Mouse (Mus musculus) adipocyte (in vitro differentiated cells): Measurements from ENCODE around the gene Ntn4.

ENCODE experiments used
- DNase-seq: peaks from one replicate; pipeline ENCODE4 v3.0.0-alpha.2; 2016; ENCODE audit warnings: low spot score

The Ntn4 gene

GRCm38 (mm10) chr10:93730514-93730913 lies 90.0 kb downstream of the Ntn4 start:
- DNase-seq: no peak

DNA sequence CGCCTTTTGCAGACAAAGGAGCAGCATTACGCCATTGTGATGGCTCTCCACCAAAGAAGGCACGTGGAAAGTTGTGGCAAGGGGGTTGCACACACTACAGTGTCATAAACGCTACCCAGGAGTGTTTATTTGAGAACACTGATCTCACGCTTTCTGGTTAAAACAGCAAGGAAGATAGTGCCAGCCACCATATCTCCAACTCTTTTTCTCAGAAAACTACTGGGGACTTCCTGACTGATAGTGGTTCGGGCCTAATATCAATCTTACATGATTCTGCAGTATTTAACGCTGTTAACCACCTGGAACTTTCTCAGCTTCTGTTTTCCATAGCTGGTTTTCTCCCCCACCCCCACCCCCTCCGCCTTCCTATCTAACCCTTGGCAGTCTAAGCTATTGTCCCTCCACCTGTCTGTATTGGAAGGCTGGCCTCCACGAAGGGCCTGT lies 90.8 kb downstream of the Ntn4 start:
- no peak for DNase-seq

- peak; percentile 28 for DNase-seq
These were observed 95.7 kb downstream of the Ntn4 start for GRCm38 (mm10) chr10:93736114-93736645.

GRCm38 (mm10) chr10:93737080-93737479 lies 96.6 kb downstream of the Ntn4 start:
- DNase-seq: peak; percentile 11

- no peak for DNase-seq
These were observed 101.1 kb downstream of the Ntn4 start for GRCm38 (mm10) chr10:93741446-93742096.

- DNase-seq: no peak
These were observed 101.6 kb downstream of the Ntn4 start for GRCm38 (mm10) chr10:93742097-93742446.

DNA sequence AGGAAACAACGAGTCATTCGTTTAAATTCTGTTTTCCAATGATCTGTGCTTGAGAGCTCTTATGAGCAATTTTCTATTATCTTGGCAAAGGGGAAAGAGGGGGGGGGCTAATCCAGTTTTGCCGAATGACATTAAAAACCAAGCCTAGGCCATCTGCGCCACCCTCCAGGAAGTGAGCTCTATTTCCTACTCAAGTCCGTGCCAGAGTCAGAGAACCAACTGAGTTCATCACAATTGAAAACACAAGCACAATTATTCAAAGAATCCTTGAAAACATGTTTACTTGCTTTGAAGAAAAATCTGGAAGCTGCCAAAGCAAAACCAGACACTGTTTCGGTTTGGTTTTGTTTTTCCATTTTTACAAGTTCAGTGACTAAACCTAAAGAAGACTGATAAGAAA lies 102.1 kb downstream of the Ntn4 start:
- DNase-seq: no peak

DNA sequence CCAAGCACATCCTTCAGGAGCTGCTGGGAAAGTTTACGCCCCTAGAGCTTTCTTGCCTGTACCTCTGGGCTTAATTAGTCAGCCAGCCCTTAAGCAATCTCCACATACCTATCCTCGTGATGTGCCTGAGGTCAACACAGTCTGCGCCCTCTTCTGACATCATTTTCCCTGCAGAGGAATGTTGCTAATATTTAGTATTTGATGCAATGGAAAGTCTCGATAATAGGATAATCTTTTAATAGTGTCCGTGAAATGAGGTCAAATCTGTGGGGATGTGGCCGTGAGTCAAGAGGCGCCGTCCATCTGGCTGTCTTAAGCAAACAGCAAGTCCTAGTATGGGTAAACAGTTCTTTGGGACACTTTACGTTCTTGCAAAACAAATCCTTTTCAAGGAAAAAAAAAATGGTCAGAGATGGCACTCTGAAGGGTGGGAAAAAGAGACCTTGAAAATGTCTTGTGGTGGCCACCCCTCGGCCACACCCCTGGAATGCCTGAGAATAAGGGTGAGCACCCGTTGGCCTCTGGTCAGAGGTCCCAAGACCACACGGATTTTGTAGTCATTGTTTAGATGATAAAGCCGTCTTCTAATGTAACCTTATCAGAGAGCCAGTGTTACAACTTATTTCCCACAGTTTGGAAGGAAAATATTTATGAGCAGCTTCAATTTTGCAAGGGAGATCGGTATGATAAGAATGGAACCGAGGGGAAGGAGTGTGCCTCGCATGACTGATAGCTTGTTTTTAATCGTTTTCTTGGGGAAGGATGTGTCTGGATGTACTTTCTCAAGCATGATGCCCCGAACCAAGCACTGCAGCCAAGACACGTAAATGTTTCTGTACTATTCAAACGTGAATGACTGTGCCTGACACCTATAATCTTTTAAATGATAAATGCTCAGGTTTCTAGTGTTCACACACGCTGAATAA lies 109.0 kb downstream of the Ntn4 start:
- DNase-seq: no peak

DNA sequence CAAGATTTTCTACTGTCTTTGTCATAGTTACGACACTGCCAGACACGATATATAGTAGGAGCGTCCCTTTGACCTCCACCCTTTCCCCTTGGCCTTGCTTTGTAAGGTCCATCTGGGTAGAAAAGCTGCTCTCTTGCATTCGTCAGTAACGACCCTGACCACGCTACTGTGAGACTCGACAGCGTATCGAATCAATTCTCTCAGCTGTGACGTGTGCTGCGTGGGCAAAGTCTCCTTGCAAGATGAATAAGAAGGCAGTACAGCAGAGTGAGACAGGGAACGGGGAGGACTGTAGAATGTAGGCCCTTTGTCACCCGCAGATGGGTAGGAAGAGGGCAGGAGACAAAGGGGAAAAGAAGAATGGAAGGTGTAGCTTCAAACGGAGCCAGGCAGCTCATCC lies 110.8 kb downstream of the Ntn4 start:
- DNase-seq: no peak

DNA sequence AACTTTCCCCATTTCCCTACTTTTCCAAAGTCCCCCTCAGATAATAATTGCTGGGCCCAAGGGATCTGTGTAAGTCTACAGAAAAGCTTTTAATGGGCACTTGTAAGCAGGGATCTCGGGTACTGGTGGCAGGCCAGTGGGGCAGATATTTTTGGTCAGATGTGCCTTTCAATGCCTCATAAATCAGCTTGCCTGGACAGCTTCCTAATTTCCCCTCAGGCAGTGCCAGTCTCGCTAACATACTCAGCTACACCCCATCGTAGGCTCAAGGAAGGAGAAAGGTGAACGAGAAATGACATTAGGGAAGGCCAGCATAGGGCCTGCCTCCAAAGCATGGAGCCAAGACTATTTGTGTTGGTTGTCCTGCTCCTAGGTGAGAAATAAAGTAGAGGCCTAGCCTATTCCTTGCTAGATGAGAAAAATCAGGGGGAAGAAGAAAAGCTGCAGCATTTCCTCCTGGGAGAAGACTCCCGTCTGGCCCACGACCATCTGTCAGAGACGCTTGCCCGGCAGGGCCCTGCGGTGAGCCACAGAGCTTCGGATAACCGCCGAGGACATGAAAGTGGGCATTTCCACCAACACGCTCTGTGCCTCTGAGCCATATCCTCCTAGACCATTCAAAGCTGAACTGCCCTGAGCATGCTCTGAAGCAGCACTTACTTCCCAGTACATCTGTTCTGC lies 113.4 kb downstream of the Ntn4 start:
- DNase-seq: peak; percentile 14

- DNase-seq: no peak
These were observed 115.7 kb downstream of the Ntn4 start for GRCm38 (mm10) chr10:93756211-93756610.

DNA sequence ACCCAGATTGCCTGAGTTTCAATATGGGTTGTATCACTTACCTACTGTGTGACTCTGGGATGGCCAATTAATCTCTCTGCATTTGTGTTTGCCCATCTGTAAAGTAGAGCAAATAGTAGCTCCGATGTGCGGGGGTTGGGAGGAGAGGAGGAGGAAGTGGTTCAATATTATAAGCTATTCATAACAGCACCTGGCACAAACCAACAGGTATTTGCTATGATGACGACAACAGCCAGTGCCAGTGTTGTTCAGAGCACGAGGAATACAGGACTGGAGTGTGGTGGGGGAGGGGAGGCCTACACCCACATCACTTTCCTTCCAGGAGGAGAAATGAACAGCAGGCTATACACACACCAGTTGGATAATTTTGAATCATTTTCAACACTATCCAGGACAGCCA lies 119.2 kb downstream of the Ntn4 start:
- no peak for DNase-seq

DNA sequence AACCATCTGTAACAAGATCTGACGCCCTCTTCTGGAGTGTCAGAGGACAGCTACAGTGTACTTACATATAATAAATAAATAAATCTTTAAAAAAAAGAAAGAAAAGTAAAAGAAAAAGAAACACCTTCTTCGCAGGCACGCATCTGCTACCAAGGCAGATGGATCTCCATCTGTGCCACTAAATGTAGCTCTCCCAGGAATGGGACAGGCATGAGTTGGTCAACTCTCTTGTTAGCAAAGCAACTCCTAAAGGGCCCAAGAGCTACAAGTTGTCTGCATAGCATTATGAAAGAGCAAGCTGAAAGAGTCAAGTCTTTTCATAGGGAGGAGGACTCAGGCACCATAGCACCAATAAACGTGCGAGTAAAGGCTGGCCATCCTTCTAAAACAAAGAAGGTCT lies 119.9 kb downstream of the Ntn4 start:
- DNase-seq: no peak

GRCm38 (mm10) chr10:93763074-93763473 lies 122.6 kb downstream of the Ntn4 start:
- DNase-seq: peak; percentile 28

DNA sequence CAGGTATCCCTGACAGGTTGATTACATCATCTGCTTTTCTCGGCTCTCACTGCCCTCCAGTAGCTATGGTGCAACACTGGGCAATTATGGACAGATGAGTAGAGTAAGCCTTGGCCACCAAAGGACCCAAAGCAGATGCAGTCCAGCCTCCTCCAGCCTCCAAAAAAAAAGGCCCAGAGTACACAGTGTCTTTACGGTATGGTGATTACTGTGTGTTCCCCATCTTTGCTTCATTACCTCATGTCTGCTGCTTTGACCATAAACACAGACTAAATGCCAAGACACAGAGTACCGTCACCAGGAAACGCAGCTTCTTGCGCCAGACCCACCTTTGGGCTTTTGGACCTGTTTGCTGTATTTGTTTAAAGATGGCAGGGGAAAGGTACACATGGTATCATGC lies 125.7 kb downstream of the Ntn4 start:
- DNase-seq: no peak

DNA sequence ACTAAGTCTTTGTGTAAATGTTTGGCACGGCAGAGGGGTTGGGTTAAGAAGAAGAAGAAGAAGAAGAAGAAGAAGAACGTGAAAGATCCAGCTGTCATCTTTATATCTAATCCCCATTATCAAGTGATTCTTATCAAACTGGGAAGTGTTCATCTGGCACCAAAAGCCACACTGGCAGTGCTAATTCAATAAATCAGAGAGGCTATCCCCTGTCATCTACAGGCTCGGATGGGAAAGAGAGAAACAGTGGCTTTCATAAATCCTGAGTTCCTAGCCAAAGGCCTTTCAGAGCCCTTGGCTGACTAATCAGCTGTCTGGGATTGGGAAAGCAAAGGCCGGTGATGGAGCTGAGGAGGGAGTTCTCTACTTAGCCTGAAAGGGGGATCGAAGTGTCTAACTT lies 126.8 kb downstream of the Ntn4 start:
- DNase-seq: peak; percentile 28

DNA sequence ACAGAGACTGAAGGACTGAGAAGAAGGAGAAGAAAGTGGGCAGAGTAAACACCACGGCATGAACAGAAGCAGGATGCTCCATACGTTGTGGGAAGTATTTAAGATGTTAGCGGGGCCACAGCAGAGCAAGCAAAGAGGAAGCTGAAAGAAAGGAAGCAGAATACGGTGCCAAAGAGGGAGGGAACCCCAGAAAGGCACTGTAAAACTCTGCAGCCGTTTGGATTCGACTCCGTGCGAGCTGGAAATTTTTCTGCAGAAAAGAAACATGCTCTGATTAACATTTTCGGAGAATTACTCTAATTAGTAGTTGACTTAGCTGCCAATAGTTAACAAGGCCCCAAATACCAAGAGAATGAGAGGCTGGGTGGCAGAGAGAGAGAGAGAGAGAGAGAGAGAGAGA lies 127.7 kb downstream of the Ntn4 start:
- no peak for DNase-seq

GRCm38 (mm10) chr10:93771931-93772465 lies 131.5 kb downstream of the Ntn4 start:
- DNase-seq: no peak

DNA sequence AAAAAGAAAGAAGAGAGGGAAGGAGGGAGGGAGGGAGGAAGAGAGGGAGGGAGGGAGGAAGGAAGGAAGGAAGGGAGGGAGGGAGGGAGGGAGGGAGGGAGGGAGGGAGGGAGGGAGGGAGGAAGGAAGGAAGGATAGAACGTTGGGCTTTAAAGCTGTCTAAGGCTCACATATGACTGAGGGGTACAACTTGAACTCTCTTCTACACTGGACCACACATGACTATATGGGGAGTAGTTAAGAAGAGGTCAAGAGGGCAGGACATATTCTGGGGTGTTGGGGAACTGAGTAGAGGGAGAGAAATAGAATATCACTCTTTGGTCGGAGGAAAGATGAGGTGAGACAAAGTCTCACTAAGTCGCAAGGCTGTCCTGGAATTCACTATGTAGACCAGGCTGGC lies 132.0 kb downstream of the Ntn4 start:
- no peak for DNase-seq

DNA sequence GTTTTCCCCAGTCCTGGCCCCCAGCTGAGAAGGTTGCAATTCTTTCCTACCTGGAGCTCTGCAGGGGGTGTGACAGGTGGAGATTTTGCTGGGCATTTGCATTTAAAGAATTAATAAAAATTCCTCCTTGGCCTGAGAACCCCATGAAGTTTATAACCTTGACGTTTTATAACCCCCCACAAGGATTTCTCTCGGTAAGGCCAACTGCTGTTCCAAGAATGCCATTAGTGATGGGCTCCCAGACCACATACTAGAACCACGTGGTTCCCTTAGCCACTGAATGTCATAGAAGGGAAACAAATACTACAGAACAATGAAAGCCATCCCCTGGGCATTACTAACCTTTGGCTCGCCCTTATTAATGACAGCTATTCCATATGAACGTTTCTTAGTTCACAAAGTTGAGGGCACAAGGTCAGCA lies 136.3 kb downstream of the Ntn4 start:
- no peak for DNase-seq

DNA sequence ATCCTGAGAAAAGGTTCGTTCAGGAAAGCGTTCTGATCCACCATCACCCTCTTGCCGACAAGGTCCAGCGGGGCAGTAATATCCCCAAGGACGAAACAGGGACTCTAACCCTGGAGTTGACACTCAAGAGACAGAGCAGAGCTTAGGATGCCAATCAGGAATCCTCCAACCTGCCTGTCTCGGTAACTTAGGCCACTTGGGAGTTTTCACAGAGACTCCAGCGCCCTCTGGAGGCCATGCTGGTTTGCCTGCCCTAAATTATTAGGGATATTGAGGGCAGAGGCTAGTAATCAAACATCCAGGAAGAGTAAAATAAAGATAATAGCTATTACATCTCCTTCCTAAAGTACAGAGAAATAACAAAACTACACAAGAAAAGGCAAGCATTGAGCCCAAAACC lies 136.9 kb downstream of the Ntn4 start:
- DNase-seq: peak; percentile 22
